Mouse (Mus musculus) intestine, postnatal 0 days (tissue): ENCODE results near the gene Hepacam2. TPM values are rescaled to one million over a fixed set of nuclear protein-coding genes. Genes with fewer than 3 reads are reported as not detected.

Source experiments
- polyA plus RNA-seq: library from polyadenylated mRNA; unstranded; fragments of >200 nt; fragmentation: Nextera tagmentation; extraction: Ambion mirVana; gene quantifications from 2 replicates; pipeline ENCODE4 v1.2.1, GENCODE M21; 2015

Hepacam2 gene
- polyA plus RNA-seq, 1 experiment from 2014 or later: 19.5 TPM

Other genes starting within 250 kb of the Hepacam2 start
- 26.1 and 28.2 TPM in 2 replicates for gene Samd9l, start 98.7 kb downstream of the Hepacam2 start, polyA plus RNA-seq
- 18.4 and 19.9 TPM in 2 replicates for gene Vps50, start 84 bp upstream of the Hepacam2 start, polyA plus RNA-seq